Mouse (Mus musculus) gastrocnemius, postnatal 10 days (tissue): ENCODE measurements around the gene Ackr2. TPM values are rescaled to one million over a fixed set of nuclear protein-coding genes. Genes with fewer than 3 reads are reported as not detected.

Experiments
- DNase-seq: peaks from one replicate; pipeline ENCODE4 v3.0.0; 2021; ENCODE audit warnings: mixed read lengths
- total RNA-seq, 2 experiments: library from RNA; stranded (reverse); gene quantifications; 2 replicates each; pipeline ENCODE4 v1.2.3; 2021

Gene Ackr2
- total RNA-seq, 2 experiments from 2014 or later: 1.6 to 2.2 TPM

GRCm38 (mm10) chr9:121891301-121891700 lies 6.9 kb upstream of the Ackr2 start:
- DNase-seq: no peak

- DNase-seq: no peak
Observed at GRCm38 (mm10) chr9:121892057-121892687, 6.0 kb upstream of the Ackr2 start.

- no peak for DNase-seq
Observed at GRCm38 (mm10) chr9:121894447-121894846, 3.7 kb upstream of the Ackr2 start.

DNA sequence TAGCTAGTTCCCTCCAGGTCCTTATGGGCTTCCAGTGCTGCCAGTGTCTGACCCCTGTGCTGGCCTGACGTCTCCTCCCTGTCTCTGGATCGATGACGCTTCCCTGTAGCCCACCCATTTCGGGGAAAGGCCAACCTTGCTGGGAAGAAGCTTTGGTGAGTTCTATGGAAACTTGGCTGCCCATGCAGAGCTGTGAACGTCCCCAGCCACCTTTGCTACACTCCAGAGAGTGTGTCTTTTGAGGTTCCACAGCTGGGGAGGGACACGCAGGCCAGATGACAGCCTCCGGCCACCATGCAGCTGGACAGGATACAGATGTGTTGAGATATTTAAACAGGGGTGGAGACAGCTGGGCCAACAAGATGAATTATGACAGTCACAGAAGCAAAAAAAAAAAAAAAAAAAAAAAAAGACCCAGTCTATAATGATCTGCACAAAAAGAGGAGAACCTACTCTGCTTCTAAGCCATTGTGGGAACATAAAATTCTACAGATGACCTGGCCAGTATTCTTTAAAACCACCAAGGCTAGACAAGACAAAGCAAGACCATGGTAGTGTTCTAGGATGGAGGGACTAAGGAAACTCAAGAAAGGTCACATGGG lies 2.7 kb upstream of the Ackr2 start:
- no peak for DNase-seq

GRCm38 (mm10) chr9:121896820-121897219 lies 1.3 kb upstream of the Ackr2 start:
- DNase-seq: no peak

- DNase-seq: no peak
Observed at GRCm38 (mm10) chr9:121899306-121899705, 1.2 kb downstream of the Ackr2 start.

DNA sequence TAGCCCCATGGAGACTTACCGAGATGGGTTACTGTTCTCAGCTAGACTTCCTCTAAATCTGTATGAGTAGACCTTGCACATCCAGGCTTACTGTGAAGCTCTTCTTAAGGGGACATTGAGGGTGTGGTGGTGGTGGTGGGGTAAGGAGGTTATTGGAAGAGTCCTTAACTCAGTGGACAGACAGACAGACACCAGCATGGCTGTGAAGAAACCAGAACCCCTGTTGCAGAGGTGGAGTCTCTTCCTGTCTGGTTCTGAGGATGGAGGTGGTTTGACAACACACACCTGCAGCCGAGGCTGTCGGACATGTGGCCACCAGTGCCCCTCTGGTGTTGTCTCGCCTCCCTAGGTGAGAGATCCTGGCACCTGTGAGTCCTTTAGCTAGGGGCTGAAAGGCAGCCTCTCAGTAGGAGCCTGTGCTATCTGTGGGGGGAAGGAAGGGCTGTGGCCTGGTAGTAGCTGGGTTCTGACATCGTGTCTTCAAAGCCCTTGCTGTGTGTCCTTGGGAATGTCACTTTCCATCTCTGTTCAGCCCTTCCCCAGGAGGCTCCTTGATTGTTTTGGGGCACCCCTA lies 2.2 kb downstream of the Ackr2 start:
- DNase-seq: no peak

GRCm38 (mm10) chr9:121901710-121902700 lies 3.9 kb downstream of the Ackr2 start:
- DNase-seq: no peak

DNA sequence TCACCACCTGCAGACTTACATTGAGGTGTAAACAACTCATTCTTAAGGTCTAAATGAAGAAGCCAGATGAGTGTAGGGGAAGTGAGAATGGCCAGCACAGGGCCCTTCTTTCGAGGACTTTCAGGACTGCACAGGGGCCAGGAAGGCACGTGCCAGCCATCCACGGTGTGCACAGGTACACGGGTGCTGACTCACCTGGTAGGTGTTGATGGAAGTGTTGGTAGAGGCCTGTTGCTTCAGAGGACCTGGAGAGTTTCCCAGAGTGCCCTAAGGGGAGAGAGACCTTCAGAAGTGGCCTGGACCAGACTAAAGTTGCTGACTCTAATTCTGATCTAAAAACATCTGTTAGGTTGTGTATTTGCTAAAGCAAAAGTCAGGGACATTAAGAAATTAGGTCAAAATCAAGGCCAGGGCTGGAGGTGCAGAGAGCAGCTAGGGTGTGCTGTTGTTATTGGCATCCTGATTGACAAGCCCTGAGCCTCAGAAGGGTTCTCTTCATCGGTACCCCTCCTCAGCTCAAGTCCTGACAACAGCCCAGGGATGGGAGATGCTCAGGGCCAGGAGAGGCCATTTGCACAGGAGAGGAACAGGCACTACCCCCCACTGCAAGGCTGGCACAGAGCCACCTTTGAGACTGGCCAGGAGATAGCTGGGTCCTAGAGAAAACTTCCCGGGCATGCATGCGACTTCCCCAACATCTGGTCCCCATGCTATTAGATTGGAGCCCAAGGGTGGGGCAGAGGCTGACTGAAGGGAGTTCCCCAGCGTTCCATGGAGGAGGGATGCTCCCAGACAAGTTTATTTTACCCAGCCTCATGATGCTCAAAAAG lies 5.5 kb downstream of the Ackr2 start:
- DNase-seq: no peak

GRCm38 (mm10) chr9:121904319-121904718 lies 6.2 kb downstream of the Ackr2 start:
- DNase-seq: no peak

- DNase-seq: no peak
Observed at GRCm38 (mm10) chr9:121904946-121905345, 6.8 kb downstream of the Ackr2 start.

- DNase-seq: no peak
Observed at GRCm38 (mm10) chr9:121905556-121906185, 7.5 kb downstream of the Ackr2 start.

- DNase-seq: no peak
Observed at GRCm38 (mm10) chr9:121906456-121906855, 8.3 kb downstream of the Ackr2 start.

DNA sequence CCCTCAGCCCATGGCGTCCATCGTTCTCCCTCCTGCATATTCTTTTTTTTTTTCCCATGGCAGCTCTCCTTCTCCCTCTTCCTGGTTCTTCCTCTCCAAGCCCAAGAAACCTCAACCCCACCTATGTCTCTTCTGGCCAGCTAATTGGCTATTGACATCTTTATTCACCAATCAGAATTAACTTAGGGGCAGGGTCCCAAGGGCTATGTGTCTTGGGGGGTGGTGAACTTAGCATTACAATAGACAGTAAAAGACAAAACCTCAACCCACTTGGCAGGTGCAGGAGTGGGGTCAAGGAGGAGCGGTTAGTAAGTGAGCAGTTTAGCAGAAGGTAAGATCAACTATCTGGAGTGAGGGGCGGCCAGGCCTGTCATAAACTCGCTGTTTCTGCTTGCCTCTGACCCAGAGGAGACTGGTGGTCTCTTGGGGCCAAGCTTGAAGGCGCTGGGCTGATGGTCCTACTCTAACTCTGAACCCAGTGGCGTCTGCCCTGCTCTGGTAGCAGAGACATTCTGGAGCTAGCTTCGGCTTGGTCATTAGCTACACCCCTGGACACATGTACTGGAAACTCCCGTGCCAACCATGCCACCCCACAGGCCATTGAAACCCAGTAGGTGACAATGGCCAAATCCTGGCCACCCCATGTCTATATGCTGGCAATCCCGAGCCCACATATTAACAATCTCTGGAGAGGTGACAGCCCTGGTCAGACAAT lies 9.4 kb downstream of the Ackr2 start:
- no peak for DNase-seq

DNA sequence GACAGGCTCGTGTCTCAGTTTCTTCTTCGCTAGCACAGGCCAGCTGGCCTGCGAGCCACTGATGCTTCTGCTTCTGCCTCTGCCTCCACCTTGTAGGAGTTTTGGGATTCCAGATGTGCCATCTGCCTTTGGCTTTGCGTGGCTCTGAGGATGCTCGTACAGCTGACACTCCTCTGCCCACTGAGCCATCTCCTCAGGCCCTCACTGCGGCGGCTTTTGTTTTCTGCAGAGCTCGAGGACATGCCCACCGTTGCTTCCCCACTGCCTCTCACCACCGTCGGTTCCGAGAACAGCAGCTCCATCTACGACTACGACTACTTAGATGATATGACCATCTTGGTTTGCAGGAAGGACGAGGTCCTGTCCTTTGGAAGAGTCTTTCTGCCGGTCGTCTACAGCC lies 10.2 kb downstream of the Ackr2 start:
- no peak for DNase-seq

GRCm38 (mm10) chr9:121909635-121910034 lies 11.5 kb downstream of the Ackr2 start:
- no peak for DNase-seq

DNA sequence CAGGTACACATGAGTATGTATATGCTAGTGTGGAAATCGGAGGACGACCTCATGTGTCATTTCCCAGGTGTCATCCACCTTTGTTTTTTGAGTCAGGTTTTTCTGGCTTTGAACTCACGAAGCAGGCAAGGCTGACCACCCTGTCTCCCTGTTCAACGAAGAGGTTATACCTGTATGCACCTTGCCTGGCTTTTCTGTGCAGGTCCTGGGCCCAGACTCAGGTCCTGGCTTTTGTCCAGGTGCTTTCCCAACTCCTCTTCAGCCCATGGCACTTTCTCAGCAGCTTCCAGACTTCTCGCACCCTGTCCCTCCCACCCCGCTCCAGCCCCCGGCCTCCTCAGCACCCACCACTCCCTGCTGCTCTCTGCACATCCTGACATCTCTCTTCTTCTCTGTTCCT lies 13.0 kb downstream of the Ackr2 start:
- no peak for DNase-seq

GRCm38 (mm10) chr9:121912786-121913185 lies 14.6 kb downstream of the Ackr2 start:
- DNase-seq: no peak

DNA sequence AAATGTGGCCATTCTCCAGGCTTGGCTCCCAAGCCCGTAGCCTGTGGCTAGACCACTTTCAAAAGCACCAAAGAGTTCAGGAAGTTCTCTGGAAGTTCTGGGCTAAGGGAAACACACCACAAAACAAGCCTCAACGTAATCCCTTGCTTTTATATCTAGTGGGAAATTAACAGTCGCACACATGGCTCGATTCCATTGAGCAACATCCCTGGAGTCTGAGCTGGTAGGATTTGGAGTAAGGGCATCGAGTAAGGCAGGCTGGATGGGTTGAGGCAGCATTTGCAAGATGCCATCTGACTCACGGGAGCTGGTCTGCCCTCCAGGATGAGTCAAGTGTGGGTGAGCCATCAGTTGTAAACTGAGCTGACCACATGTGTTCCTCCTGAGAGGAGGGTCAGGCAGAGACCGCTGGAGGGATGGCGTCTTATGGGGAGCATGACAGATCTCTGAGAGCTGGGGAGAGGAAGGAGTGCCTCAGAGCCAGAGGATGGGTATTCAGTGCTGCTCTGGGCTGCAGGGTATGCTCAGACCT lies 16.1 kb downstream of the Ackr2 start:
- DNase-seq: no peak

GRCm38 (mm10) chr9:121915056-121915455 lies 16.9 kb downstream of the Ackr2 start:
- no peak for DNase-seq
